ENCODE assay signal across 29 mouse cellular contexts in genomic region chr6:38690615-38691014, GRCm38 (mm10). TPM values are rescaled to one million over a fixed set of nuclear protein-coding genes. Genes with fewer than 3 reads are reported as not detected.
A peak's percentile ranks its signal among the peaks of the same experiment; 100 is the strongest.
DNase-seq lines count a peak whose midpoint lies in the region; ATAC-seq and TF ChIP-seq lines count a peak whose summit lies in the region.
"Had no signal": no experiment of that assay in that cellular context is flagged by ENCODE, and none has a peak within 500 bp of the region (broad histone marks: within the 10 kb centered on the region; RNA-seq: fewer than 3 reads in every experiment).

No protein-coding gene starts in this region.

- H3K4me1 ChIP-seq in CH12.LX (ENCODE audit: control insufficient read depth in 1 of 2, insufficient read depth in 2 of 2) = peaks cover 16 to 43% of the 10 kb centered on the region in 2 experiments
- 0 out of 2 replicates have a peak, but pooled peaks cover 4% of the 10 kb centered on the region for H3K4me1 ChIP-seq in forebrain, embryonic 10.5 days
- H3K4me1 ChIP-seq: forebrain, embryonic 12.5 days; forebrain, embryonic 15.5 days; intestine, embryonic 15.5 days had no signal

- dilution Hi-C loops in CH12.LX (cut with MboI; ENCODE audit: extremely low pct_ligation_motif_present, extremely low pct_unique_long_range_greater_than_20kb, low sequenced_read_pairs) = no loop called here

- 90% methylated on average over 4 of the region's 4 CpGs for WGBS in forebrain, embryonic 10.5 days

- no peaks in the 10 kb centered on the region for H3K79me2 ChIP-seq in CH12.LX (replicated peaks; ENCODE audit: control insufficient read depth, extremely low read depth, insufficient read depth, poor library complexity, severe bottlenecking)

- H3K9me3 ChIP-seq in CH12.LX (replicated peaks; ENCODE audit: low read length) = no peaks in the 10 kb centered on the region
- H3K9me3 ChIP-seq in forebrain, embryonic 10.5 days = no peaks in the 10 kb centered on the region
- H3K9me3 ChIP-seq: forebrain, embryonic 12.5 days; forebrain, embryonic 15.5 days; G1E; heart, embryonic 10.5 days; heart, embryonic 13.5 days; intestine, embryonic 15.5 days had no signal

- ATAC-seq in CD4-positive, CD25-positive, alpha-beta regulatory T cell, adult 4 months = peak; percentile 42
- ATAC-seq in granulocyte monocyte progenitor cell, adult 5-6 weeks (replicated peaks; ENCODE audit: poor library complexity, severe bottlenecking) = peak; percentile 26; the same call in 1 of the 2 replicates
- ATAC-seq in megakaryocyte, adult 5-6 weeks (ENCODE audit: poor library complexity, severe bottlenecking) = peak; percentile 58
- ATAC-seq: forebrain, embryonic 15.5 days; hindbrain, postnatal 0 days; intestine, embryonic 15.5 days; Patski had no signal

- TF ChIP-seq POLR2A in CH12.LX (IDR thresholded peaks at IDR 0.05; ENCODE audit: low read depth, low read length) = no peak

- TF ChIP-seq EP300 in CH12.LX (IDR thresholded peaks at IDR 0.05; ENCODE audit: low read length) = no peak

- H3K27me3 ChIP-seq in CH12.LX (replicated peaks) = no peaks in the 10 kb centered on the region
- H3K27me3 ChIP-seq in forebrain, embryonic 10.5 days (ENCODE audit: poor library complexity, severe bottlenecking) = no peaks in the 10 kb centered on the region
- H3K27me3 ChIP-seq: forebrain, embryonic 12.5 days; forebrain, embryonic 15.5 days; heart, embryonic 13.5 days; intestine, embryonic 15.5 days; Patski had no signal

- no peak overlapping the region for H3K4me3 ChIP-seq in CH12.LX (replicated peaks in 1 of 3; ENCODE audit: low read depth in 2 of 3, low read length in 2 of 3, poor library complexity in 1 of 3)
- H3K4me3 ChIP-seq in forebrain, embryonic 10.5 days = no peak overlapping the region
- H3K4me3 ChIP-seq: forebrain, embryonic 12.5 days; forebrain, embryonic 15.5 days; heart, adult 2 months; heart, embryonic 10.5 days; heart, embryonic 13.5 days; intestine, embryonic 15.5 days had no signal

- peaks cover 0 to 2% of the 10 kb centered on the region in 2 experiments for H3K36me3 ChIP-seq in CH12.LX (replicated peaks in 1 of 2; ENCODE audit: control insufficient read depth in 1 of 2, insufficient read depth in 1 of 2, low read length in 1 of 2)
- H3K36me3 ChIP-seq in forebrain, embryonic 10.5 days (replicated peaks) = peaks cover 73% of the 10 kb centered on the region

- TF ChIP-seq CTCF in CH12.LX (conservative IDR thresholded peaks at IDR 0.05 in 1 of 2, IDR thresholded peaks at IDR 0.05 in 1 of 2; ENCODE audit: low read depth in 2 of 2, low read length in 2 of 2) = no peak

- in situ Hi-C loops in CH12.LX (cut with MboI; ENCODE audit: low pct_ligation_motif_present, low pct_unique_long_range_greater_than_20kb, low sequenced_read_pairs) = no loop called here

- peak overlapping the region; percentile 33; the same call in 1 of the 2 replicates for H3K4me2 ChIP-seq in CH12.LX (ENCODE audit: insufficient read depth, low read depth, poor library complexity, severe bottlenecking)
- H3K4me2 ChIP-seq: forebrain, embryonic 12.5 days; forebrain, embryonic 15.5 days; heart, embryonic 13.5 days; hindbrain, embryonic 14.5 days; intestine, embryonic 15.5 days had no signal

- no peak overlapping the region; the same call in 1 of the 2 replicates for H3K27ac ChIP-seq in CH12.LX (ENCODE audit: insufficient read depth, low read depth)
- H3K27ac ChIP-seq in forebrain, embryonic 10.5 days = no peak overlapping the region
- H3K27ac ChIP-seq: forebrain, embryonic 12.5 days; forebrain, embryonic 15.5 days; heart, adult 2 months; heart, embryonic 10.5 days; heart, embryonic 13.5 days; hindbrain, embryonic 14.5 days; hindbrain, postnatal 0 days; intestine, embryonic 15.5 days had no signal

- TF ChIP-seq RAD21 in CH12.LX (IDR thresholded peaks at IDR 0.05; ENCODE audit: low read depth, low read length) = no peak

- H3K9ac ChIP-seq in CH12.LX (ENCODE audit: insufficient read depth, low read depth) = peak overlapping the region; percentile 37; the same call in 1 of the 2 replicates
- H3K9ac ChIP-seq: forebrain, embryonic 12.5 days; forebrain, embryonic 15.5 days; heart, embryonic 13.5 days; hindbrain, embryonic 14.5 days; intestine, embryonic 15.5 days had no signal

- DNase-seq in CH12.LX (ENCODE audit: extremely low read depth) = no peak
- no peak for DNase-seq in left cerebral cortex, adult 9 months (ENCODE audit: low spot score in 2 of 2)
- DNase-seq in forebrain, embryonic 10.5 days (ENCODE audit: extremely low spot score, low spot score) = no peak
- DNase-seq: adrenal gland, postnatal 10 days; adrenal gland, postnatal 36 days; cerebellum, adult 11 months; cerebellum, adult 2 months; cerebellum, adult 9-11 months; cerebellum, postnatal 25 days; gastrocnemius, postnatal 10 days; gastrocnemius, postnatal 36 days; heart, adult 2 months; heart, postnatal 14 days; heart, postnatal 4 days; kidney, adult 11 months had no signal

TF ChIP-seq in CH12.LX, 34 proteins besides CTCF, POLR2A, EP300 and RAD21:
- TF ChIP-seq GABPA (IDR thresholded peaks at IDR 0.05; ENCODE audit: insufficient replicate concordance, low read depth, low read length) (no peak), E2F4 (IDR thresholded peaks at IDR 0.05; ENCODE audit: insufficient replicate concordance, low read depth, low read length) (no peak), CHD1 (IDR thresholded peaks at IDR 0.05; ENCODE audit: low read depth, low read length) (no peak), JUN (IDR thresholded peaks at IDR 0.05; ENCODE audit: insufficient read depth, low read depth, low read length) (no peak), IRF4 (IDR thresholded peaks at IDR 0.05; ENCODE audit: low read depth, low read length) (no peak), MEF2A (IDR thresholded peaks at IDR 0.05; ENCODE audit: borderline replicate concordance, low read depth, low read length) (no peak), USF2 (conservative IDR thresholded peaks at IDR 0.05; ENCODE audit: low read depth, low read length) (no peak), NELFE (IDR thresholded peaks at IDR 0.05; ENCODE audit: low read depth, low read length) (no peak), ZKSCAN1 (IDR thresholded peaks at IDR 0.05; ENCODE audit: borderline replicate concordance, low read depth, low read length) (no peak), ZC3H11A (IDR thresholded peaks at IDR 0.05; ENCODE audit: low read depth, low read length) (no peak), ZNF384 (IDR thresholded peaks at IDR 0.05; ENCODE audit: low read depth, low read length) (no peak), BHLHE40 (IDR thresholded peaks at IDR 0.05; ENCODE audit: low read depth, low read length) (no peak), ELF1 (IDR thresholded peaks at IDR 0.05; ENCODE audit: low read depth, low read length) (no peak), PAX5 (IDR thresholded peaks at IDR 0.05; ENCODE audit: low read length) (no peak), MAZ (IDR thresholded peaks at IDR 0.05; ENCODE audit: low read depth, low read length) (no peak), MAX (IDR thresholded peaks at IDR 0.05; ENCODE audit: low read length) (no peak; the same call in 1 of the 2 replicates), ZMIZ1 (IDR thresholded peaks at IDR 0.05; ENCODE audit: low read depth, low read length) (no peak), NRF1 (IDR thresholded peaks at IDR 0.05; ENCODE audit: low read depth, low read length) (no peak), MYC (IDR thresholded peaks at IDR 0.05; ENCODE audit: low read depth, low read length) (no peak), TBP (conservative IDR thresholded peaks at IDR 0.05; ENCODE audit: low read depth, low read length) (no peak)
TF ChIP-seq in CH12.LX: peak in this region for 0.

RNA-seq across cellular contexts. Expression of gene Clec2l, which starts 27.7 kb away (rescaled TPM):
- not detected for polyA plus RNA-seq in CD4-positive, CD25-positive, alpha-beta regulatory T cell, adult 4 months (2017; shearing (Covaris generic))
- total RNA-seq in CH12.LX (2012; rRNA removed) (0.17 TPM in 2 replicates), CH12.LX (2014; rRNA removed) (0.26 and 0.27 TPM in 2 replicates)
- polyA plus RNA-seq in CH12.LX (2012; ENCODE audit: insufficient read length, low read depth) = 0.21 and 0.57 TPM in 2 replicates
- total RNA-seq in granulocyte monocyte progenitor cell, adult 5-6 weeks (2014; fragmentation: Nextera tagmentation) = 0.45 TPM in 1 of 2 replicates, not detected in the other
- not detected in 2 replicates for total RNA-seq in granulocyte monocyte progenitor cell, adult 5-6 weeks (2017)
- total RNA-seq in megakaryocyte, adult 5-6 weeks (2015) = not detected in 2 replicates
- not detected in 2 replicates for total RNA-seq in megakaryocyte, adult 5-6 weeks (2017)
- 0.26 and 0.74 TPM in 2 replicates for polyA plus RNA-seq in forebrain, embryonic 10.5 days (2016; fragmentation: Nextera tagmentation; extraction: Ambion mirVana)
- total RNA-seq: common myeloid progenitor, adult 5-6 weeks; G1E; gastrocnemius, adult 18-20 months had no signal
- polyA plus RNA-seq: G1E had no signal

RNA-seq across cellular contexts. Expression of gene Klrg2, which starts 53.6 kb away (rescaled TPM):
- not detected for polyA plus RNA-seq in CD4-positive, CD25-positive, alpha-beta regulatory T cell, adult 4 months (2017; shearing (Covaris generic))
- total RNA-seq in CH12.LX (2012; rRNA removed) (0.34 and 0.76 TPM in 2 replicates), CH12.LX (2014; rRNA removed) (0.12 and 0.22 TPM in 2 replicates)
- 0.19 and 0.27 TPM in 2 replicates for polyA plus RNA-seq in CH12.LX (2012; ENCODE audit: insufficient read length, low read depth)
- total RNA-seq in granulocyte monocyte progenitor cell, adult 5-6 weeks (2014; fragmentation: Nextera tagmentation) = 0.68 TPM in 1 of 2 replicates, not detected in the other
- total RNA-seq in granulocyte monocyte progenitor cell, adult 5-6 weeks (2017) = 0.30 and 0.72 TPM in 2 replicates
- 0.11 TPM in 1 of 2 replicates, not detected in the other for total RNA-seq in megakaryocyte, adult 5-6 weeks (2015)
- not detected in 2 replicates for total RNA-seq in megakaryocyte, adult 5-6 weeks (2017)
- 0.06 TPM in 2 replicates for polyA plus RNA-seq in forebrain, embryonic 10.5 days (2016; fragmentation: Nextera tagmentation; extraction: Ambion mirVana)
- total RNA-seq: common myeloid progenitor, adult 5-6 weeks had no signal
- polyA plus RNA-seq: forebrain, embryonic 12.5 days; hindbrain, embryonic 14.5 days had no signal
